Mouse (Mus musculus) cerebral cortex, adult 2 months (tissue): ENCODE data around the gene Nxt2.

ENCODE experiments used
- WGBS: fragments of 180-500 bp; shearing (Covaris S2); methylation state at CpG from one replicate; pipeline ENCODE4 v1.1.7; 2018; 5-methylcytosine and 5-hydroxymethylcytosine counted together

Nxt2 gene

GRCm38 (mm10) chrX:142226542-142226941, at the start of gene Nxt2:
TSS of gene Nxt2 (plus strand) at chrX:142226770.
- WGBS, result 91% methylated on average over 14 of the region's 14 CpGs

- 68% methylated on average over 2 of the region's 2 CpGs for WGBS
Observed at GRCm38 (mm10) chrX:142182026-142182425, 44.5 kb upstream of the Nxt2 start.

DNA sequence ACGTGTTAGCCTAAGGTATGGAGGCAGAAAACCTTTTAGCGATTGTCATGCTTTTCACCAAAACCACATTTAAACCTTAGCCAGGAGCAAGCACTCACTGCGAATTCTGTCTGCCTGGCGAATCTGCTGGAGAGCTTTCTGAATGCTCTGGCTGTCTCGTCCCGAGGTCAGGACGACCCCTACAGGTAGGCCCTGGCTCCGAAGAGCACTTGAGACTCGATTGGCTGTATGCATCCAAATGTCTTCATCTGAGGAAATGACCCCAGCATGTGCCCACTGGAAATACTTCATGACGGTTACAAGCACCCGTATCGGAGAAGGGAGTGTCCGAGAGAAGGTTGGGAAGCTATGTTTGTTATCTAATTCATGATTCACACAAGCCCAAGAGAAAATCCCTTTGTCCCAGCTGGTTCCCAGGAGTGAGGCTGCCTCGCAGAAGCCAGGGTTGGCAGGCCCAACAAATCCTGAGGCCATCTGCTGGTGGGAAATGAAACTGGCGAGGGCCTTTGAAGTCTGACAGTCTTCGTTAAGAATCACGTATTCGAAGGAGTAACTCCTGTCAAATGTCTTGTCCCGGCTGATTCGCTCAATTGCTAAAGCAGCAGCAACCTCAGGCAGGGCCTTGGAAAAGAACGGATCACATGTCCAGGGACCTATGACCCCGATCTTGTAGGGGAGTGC, 37.4 kb upstream of the Nxt2 start:
- WGBS, result 23% methylated on average over 22 of the region's 22 CpGs

GRCm38 (mm10) chrX:142190355-142190754, 36.2 kb upstream of the Nxt2 start:
- 81% methylated on average over 2 of the region's 2 CpGs for WGBS

DNA sequence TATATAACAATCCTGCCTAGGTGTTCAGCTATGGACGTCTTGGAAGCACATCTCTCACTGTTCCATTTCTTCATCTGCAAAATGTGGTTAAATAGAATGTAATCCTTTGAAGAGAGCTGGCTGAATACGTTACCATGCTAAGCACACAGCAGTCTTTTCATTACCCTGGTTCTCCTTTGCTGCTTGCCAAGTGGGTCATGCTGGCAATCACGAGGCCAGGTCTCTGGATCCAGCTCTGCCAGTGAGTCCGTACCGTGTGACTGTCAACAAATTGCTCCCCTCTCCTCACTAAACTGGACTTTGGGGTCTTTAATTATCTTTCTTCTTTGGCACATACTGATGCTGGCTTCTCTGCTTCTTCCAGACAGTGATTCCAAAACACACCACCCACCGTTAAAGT, 32.1 kb upstream of the Nxt2 start:
- 44% methylated on average over 6 of the region's 6 CpGs for WGBS

- WGBS, result 71% methylated on average over 1 of the region's 1 CpGs
Observed at GRCm38 (mm10) chrX:142195551-142195950, 31.0 kb upstream of the Nxt2 start.

DNA sequence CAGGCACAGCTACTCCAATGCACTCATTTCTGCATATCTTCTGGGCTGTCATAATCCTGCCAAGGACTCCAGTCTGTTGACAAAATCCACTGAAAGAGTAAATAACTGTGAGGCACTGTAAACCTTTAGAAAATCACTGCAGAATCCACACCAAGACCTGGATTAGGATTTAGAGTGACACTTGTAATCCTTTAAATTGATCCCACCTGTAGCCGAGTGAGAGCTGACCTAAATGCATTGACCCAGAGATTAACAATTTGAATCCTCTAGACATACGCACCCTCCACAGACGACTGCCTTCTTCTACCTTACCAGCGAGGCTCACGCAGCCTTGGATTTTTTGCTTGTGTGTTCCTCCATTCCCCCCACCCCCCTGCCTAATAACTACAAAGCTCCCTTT, 29.7 kb upstream of the Nxt2 start, which contains the start of gene Gucy2f:
Gene Gucy2f, minus strand, starts transcription at position 101 of the 400 bp plus-strand sequence.
- WGBS, result 67% methylated on average over 5 of the region's 5 CpGs

GRCm38 (mm10) chrX:142200295-142200694, 26.3 kb upstream of the Nxt2 start:
- 3% methylated on average over 3 of the region's 3 CpGs for WGBS

DNA sequence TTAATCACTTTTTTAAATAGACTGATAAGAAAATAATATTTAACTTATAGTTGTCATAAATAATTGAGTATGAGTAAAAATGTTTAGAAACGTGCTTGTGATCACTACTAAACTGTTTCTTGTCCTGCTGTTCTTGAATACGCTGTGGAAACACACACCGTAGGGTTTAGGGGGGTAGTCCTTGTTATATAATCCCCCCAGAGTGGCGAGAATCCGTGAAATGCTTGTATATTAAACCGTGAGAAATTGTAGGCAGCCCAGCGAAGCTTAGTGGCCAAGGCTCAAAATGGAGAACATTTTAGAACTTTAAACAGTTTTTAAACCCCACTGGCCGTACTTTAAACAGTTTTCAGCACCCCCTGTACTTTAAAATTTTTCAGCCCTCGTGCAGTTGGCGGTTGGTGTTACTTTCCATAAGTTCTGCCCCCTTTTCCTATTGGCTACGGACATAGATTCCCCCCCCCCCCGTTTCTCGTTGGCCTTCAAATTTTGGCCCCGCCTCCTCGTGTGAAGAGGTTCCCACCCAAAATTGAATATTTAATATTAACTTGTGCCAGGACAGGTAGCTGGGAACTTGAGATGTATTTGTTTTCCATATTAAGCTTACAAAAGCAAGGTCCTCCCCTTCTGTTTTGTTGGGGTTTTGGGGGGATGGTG, 956 bp downstream of the Nxt2 start:
- WGBS, result 7% methylated on average over 15 of the region's 15 CpGs

GRCm38 (mm10) chrX:142228055-142228768, 1.6 kb downstream of the Nxt2 start:
- 3% methylated on average over 32 of the region's 42 CpGs for WGBS

DNA sequence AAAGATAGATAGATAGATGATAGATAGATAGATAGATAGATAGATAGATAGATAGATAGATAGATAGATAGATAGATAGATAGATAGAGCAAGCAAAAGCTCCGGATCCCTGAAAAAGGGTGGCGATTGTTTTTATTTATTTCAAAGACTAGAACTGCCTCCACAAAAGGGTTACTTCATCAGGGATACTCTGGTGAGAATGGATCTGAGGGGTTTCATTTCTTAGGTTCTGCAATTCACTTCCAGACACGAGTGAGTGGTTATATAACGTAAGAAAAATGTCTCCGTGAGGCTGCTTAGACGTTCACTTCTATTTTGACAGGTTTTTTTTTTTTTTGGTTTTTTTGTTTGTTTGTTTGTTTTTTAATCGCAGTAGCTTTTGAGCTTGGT, 2.2 kb downstream of the Nxt2 start:
- WGBS, result 7% methylated on average over 7 of the region's 7 CpGs

GRCm38 (mm10) chrX:142236146-142236545, 9.6 kb downstream of the Nxt2 start:
- 100% methylated on average over 1 of the region's 1 CpGs for WGBS

GRCm38 (mm10) chrX:142237101-142237500, 10.5 kb downstream of the Nxt2 start:
- WGBS, result 40% methylated on average over 2 of the region's 2 CpGs

- 92% methylated on average over 5 of the region's 5 CpGs for WGBS
Observed at GRCm38 (mm10) chrX:142245682-142246327, 19.2 kb downstream of the Nxt2 start.

GRCm38 (mm10) chrX:142250008-142250736, 23.6 kb downstream of the Nxt2 start:
- 87% methylated on average over 7 of the region's 7 CpGs for WGBS

DNA sequence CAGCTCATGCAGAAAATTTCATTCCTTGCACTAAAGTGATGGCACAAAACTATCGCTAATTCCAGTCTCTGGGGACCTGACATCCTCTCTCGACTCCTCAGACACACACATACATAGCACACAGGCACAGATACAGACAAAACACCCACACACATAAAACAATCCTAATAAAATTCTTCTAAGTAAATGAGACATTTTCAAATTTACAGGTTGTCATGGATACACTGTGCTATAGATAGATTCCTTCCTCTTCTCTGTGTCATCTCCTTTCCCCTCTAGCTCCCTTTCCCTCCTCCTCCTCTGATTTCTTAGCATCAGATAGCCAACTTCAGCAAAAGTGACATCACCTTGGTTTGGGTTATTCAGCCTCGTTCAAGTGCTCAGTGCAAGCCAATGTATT, 49.5 kb downstream of the Nxt2 start:
- WGBS, result 48% methylated on average over 3 of the region's 3 CpGs

DNA sequence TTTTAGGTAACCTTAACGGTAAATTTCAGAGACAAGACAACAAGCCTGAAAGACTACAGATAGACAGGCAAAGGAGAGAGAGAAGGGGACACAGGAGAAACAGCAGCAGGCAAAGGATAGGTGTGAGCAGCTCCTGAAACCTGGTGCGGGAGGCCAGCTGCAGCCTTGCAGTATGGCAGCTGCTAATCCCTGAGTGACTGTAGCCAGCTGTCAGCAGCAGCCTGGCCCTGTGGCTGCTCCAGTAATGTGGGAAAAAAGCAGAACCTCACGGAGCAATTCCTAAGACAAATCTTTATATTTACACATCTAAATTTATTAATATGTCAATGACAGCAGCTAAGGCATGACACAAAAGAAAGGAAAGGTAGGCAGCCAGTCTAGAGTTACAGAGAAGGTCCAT, 50.0 kb downstream of the Nxt2 start:
- 62% methylated on average over 3 of the region's 3 CpGs for WGBS

DNA sequence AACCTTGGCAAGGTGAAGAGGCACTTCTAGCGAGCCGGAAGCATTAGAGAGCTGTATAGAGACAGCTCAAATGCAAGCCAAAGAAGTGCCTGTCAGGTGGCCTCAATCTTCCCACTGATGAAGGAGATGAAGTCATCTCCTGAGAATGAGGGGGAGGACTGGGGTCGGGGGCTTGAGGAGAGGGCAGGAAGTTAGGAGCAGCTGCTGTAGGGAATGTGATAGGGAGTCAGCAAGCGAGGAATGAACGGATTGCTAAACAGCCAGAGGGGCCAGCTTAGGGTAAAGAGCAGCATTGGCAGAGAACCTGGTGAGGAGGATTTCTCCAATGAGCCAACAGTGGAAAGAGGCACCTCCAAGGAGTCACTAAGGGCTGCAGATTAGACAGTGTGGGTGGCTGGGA, 59.3 kb downstream of the Nxt2 start:
- 51% methylated on average over 5 of the region's 5 CpGs for WGBS
